Mouse (Mus musculus) A20 (cell line): ENCODE measurements around the gene Ifna15.
"Not testable (repeated sequence)": the region's sequence is repeated elsewhere in the genome, so short reads cannot be mapped to it uniquely, and the experiment has no call there.

Source experiments
- DNase-seq: peaks from one replicate; pipeline ENCODE4 v3.0.0-alpha.2; 2011; ENCODE audit warnings: low read depth, low spot score

The Ifna15 gene

DNA sequence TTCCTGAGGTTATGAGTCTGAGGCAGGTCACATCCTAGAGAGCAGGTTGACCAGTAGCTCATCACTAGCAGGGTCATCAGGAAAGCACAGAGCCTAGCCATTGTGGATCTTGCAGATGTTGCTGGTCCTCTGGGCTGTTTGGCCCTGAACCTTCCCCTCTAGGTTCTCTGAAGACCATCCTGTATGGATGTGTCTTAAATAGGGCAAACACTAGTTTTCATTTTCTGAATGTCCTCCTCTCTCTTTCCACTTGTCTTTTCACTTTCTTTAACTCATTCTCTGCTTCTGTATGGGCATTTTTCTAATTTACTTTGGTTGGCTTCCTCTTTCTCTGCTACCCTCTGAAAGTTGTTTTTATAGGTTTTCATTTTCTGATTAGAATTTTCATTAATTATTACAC is at the start of gene Ifna15:
Gene Ifna15 (minus strand): TSS at position 101 of the 400 bp plus-strand sequence.
- DNase-seq = not testable (repeated sequence)

DNA sequence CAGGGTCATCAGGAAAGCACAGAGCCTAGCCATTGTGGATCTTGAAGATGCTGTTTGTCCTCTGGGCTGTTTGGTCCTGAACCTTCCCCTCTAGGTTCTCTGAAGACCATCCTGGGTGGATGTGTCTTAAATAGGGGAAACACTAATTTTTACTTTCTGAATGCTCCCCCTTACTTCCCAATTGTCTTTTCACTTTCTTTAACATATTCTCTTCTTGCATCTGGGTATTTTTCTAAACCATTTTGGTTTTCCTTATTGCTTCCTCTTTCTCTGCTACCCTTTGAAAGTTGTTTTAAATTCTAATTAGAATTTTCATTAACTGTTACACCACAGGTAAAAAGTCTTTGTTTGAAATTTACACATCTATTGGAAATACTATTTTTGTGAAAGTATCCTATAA is 45.2 kb upstream of the Ifna15 start, which contains the start of gene Ifna12:
Gene Ifna12 (minus strand): TSS at position 101 of the 400 bp plus-strand sequence.
- DNase-seq = no peak

DNA sequence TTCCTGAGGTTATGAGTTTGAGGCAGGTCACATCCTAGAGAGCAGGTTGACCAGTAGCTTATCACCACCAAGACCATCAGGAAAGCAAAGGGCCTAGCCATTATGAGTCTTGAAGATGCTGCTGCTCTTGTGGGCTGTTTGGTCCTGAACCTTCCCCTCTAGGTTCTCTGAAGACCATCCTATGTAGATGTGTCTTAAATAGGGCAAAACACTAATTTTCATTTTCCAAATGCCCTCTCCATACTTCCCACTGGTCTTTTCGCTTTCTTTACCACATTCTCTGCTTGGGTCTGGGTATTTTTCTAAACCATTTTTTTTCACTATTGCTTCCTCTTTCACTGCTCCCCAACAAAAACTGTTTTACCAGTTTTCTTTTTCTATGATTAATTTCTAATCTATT is 34.2 kb upstream of the Ifna15 start, which contains the start of gene Ifna9:
Gene Ifna9 (minus strand): TSS at position 101 of the 400 bp plus-strand sequence.
- DNase-seq = no peak

DNA sequence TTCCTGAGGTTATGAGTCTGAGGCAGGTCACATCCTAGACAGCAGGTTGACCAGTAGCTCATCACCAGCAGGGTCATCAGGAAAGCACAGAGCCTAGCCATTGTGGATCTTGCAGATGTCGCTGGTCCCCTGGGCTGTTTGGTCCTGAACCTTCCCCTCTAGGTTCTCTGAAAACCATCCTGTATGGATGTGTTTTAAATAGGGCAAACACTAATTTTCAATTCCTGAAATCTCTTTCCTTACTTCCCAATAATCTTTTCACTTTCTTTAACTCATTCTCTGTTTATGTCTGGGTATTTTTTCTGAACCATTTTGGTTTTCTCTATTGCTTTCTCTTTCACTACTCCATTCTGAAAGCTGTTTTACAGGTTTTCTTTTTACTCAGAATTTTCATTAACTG is 13.7 kb upstream of the Ifna15 start, which contains the start of gene Ifna14:
Gene Ifna14 (minus strand): TSS at position 101 of the 400 bp plus-strand sequence.
- no peak for DNase-seq

DNA sequence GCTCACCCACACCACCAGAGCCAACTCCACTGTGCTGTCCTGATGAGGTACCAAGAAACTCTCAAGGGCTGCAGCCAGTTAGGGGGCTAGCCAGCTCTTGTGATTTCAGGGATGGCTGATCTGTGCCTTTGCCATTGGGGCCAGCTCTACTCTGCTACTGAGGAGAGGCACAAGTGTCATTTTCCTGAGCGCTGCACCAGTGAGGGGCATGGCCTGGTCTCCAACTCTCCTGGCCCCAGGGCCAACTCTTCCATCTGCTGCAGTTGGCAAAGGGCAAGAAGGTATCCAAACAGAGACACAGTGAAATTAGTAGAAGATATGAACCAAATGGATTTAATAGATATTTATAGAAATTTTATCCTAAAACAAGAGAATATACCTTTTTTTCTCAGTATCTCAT is 3.7 kb upstream of the Ifna15 start:
- no peak for DNase-seq

DNA sequence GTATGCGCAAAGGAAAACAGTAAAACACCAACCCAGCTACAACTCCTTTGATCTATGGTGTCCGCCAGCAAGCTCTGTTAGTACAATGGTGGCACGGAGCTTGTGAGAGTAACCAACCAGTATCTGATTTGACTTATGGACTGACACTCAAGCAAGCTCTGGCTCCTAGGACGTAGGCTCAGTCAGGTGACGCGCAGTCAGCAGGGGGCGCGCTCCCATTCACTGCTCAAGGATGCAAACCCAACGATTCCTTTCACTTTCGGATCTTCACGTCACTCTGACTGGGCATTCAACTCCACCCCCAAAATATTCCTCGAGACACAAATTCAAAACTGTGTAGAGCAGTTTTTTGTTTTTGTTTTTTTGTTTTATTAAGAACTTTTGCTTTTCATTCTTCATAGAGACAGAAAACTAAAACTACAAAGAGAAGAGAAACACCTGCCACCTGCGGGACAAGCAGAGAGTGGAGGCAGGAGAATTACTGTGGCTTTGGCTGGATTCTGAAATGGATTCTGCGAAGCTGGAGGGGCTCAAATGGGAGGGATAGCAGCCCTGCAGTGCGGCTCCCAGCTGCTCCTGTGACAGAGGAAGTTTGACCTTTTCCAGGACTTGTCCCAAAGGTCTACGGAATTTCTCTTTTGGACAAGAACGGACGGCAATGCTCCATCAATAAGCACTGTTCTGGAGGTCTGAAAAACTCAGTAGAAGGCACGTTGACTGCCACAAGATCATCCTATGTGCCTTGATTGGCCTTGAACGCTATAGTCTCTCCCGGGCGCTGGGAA is 7.7 kb downstream of the Ifna15 start:
- DNase-seq = peak; percentile 92

DNA sequence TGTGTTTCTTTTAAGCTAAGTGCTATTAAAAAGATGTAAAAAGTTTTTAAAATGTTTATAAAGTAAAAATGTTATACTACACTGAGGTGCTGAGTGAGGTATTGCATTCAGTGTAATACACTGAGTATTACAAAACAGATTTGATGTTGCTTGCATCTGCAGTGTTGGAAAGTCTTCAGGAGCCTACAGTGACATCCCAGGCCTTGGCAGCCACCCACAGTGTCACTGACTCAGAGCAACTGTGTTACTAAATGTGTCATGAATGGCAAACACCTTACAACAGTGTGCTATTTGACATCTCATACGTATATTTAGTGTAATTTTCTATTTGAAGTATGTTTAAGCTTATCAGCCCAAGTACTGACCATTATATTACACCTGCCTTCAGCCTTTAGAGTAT is 10.1 kb downstream of the Ifna15 start:
- no peak for DNase-seq

DNA sequence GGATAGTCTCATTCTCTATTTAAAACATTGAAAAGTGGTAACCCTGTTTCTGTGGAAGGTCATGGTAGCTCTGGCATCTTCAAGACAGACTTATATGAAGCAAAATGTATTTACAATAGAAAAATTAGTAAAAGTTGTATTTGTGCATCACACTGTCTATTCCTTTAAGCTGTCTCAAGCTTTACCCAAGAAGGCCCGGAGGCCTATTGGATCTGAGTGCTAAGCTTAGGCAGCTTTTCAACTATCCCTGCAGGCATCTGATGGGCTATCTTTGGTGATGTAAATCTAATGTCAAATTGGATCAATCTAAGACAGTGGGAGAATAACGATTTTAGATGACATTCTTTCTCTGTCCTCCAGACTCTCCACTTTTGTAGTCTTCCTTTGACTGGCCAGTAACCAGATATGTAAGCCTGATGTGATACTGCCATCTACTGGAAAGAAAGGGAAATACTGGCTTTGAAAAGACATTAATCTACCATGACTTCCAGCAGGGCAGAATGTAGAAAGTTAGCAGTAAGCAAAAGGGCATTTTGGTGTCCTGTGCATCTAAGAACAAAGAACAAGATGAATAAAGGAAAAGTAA is 14.3 kb downstream of the Ifna15 start:
- DNase-seq = peak; percentile 74

DNA sequence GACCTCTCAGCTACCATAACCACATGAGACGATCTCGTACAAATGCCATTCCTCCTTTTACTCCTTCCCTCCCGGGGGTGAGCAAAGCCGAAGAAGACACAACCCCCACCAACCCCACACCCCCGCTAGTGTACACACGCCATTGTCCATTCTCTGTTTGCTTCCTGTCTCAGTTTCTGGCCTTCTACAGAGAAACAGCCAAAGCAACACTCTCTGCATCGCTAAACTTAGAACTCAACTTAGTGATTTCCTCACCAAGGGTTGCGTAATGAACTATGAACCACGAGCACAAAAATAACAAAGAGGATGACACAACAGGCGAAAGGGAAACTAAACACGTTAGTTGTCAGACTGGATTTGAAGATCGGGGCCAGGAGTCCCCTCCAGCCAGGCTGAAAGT is 20.7 kb downstream of the Ifna15 start:
- peak; percentile 40 for DNase-seq

DNA sequence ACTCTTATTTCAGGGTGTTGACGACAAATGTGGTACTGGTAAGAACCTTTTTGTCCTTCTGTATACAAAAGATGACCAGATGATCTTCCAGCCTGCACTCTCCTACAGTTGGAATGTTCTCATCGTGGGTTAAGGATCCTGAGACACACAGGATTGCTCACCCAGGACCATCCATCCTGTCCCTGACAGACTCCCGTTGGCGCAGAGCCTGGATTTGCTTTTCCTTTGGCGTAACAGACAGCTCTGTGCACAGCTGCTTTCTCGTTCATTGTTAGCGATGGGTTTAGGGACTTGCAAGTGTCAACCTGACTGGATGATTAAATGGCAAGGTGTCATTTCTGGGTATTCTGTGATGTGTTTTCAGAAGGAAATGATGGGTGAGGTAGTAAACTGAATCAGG is 21.4 kb downstream of the Ifna15 start:
- no peak for DNase-seq

DNA sequence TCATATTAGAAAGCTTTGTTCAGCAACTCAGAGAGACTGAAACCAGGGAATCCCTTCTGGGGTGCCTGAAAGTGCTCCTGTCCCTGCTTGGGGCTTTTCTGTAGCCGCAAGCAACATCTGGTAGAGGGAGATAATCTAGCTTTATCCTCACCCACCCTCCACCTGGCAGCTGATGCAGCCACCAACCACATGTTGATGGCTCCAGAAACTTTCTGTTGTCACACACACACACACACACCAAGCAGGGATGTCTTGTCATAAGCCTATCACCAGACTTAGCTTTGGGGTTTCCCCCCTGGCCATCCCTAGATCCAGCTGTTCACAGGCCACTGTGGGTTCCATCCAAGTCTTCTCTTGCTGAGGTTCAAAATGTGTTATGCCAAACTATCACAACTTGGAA is 22.3 kb downstream of the Ifna15 start:
- DNase-seq = no peak

DNA sequence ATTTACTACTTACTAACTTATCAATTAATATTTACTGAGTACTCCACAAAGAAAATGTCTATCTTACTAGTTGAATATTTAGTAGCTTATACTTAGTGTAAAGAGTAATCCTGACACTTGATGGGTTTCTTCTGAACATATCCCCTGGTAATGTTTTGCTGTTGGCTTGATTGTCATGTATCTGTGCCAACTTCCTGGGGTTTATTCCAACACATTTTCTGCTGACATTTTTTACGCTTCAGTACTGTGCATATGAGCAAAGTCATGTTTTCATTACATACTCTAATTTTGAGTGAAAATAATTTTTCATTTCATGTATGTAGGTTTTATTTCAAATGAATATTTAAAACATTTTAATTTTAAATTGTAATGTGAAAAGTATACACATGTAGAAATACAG is 23.1 kb downstream of the Ifna15 start:
- DNase-seq = no peak

DNA sequence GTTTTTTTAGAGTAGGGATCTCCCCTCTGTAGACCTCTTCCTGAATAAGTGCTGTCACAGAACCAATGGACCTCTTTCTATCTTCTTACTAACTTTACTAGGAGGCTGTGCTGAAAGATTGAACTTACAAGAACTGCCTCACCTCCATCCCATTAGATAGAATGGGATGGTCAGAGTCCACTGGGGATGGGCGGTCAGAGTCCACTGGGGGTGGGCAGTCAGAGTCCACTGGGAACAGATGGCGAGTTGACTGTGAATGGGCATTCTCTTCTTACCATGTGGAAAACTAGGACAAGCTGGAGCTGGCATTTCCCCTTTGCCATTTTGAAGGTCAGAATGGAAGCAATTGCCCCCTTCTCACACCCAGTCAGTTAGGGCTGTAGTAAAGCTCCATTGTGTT is 24.5 kb downstream of the Ifna15 start:
- DNase-seq = no peak

DNA sequence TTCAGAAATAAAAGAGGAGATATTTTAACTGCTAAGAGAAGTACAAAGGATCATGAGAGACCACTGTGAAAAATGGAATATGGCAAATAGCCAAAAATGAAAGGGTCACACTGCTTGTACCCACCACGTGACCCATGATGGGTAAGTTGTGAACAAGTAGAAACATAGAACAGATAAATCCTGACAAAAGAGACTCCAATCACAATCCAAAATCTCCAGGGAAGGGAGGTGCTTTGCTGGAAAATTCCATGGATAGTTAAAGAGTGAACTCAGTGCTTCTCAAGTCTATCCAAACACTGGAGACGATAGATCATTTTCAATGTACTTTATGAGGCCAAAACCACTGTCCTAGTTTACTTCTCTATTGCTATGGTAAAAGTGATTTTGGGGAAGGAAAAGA is 27.2 kb downstream of the Ifna15 start:
- no peak for DNase-seq

DNA sequence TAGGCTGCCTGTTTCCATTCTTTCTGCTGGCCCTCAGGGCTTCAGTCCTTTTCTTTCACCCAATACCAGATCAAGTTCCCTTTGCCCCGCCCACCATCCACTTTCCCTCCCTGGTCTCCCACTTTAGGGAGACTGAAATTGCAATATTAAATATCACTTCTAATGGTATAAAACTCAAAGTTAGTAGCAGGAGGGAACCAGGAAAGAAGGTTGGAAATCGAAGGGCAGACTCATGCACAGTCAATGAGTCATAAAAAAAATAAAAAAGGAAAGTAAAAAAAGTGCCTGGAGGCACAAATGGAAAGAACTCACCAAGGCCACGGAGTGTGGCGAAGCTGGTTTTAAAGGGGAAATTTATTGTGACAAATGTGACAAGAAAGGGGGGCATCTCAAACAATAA is 27.8 kb downstream of the Ifna15 start:
- DNase-seq = no peak

DNA sequence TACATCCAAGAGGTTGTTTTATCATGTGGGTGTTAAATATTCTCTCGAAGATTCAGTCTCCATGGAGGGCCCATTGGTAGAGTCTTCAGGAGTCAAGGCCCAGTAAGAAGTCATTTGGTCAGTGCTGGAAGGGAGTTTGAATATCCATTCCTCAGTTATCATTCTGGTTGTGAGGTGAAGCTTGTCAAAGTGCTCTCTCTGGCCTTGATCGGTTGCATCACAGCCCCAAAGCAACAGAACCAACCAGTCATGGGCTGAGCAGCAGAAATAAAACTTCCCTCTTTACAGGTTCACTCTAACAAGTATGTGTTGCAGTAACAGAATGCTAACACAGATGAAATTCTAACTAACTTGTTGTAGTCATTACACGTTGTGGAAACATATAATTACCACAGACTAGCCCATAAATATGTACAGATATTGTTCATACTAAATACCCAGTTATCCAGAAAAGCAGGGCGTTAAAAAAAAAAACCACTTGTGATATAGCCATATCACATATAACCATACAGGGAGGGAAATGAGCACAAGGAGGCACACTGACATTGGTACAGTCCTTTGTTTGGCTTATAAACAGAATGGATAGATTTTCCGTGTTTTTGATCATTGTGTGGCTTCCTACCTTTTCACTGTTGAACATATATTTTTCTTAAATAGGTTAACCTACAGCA is 31.5 kb downstream of the Ifna15 start:
- DNase-seq = no peak

DNA sequence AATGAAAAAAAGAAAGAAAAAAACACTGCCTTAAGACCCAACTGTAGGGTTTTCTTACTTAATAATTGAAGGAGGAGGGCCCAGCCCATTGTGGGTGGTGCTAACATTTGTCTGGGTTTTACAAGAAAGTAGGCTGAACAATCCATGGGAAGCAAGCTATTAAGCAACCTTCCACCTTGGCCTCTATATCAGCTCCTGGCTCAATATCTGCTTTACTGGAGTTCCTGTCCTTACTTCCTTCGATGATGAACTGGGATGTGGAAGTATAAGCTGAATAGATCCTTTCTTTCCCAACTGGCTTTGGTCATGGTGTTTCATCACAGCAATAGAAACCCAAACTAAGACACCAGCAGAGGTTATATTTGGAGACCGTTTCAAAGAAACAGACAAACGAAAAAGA is 32.7 kb downstream of the Ifna15 start:
- no peak for DNase-seq

DNA sequence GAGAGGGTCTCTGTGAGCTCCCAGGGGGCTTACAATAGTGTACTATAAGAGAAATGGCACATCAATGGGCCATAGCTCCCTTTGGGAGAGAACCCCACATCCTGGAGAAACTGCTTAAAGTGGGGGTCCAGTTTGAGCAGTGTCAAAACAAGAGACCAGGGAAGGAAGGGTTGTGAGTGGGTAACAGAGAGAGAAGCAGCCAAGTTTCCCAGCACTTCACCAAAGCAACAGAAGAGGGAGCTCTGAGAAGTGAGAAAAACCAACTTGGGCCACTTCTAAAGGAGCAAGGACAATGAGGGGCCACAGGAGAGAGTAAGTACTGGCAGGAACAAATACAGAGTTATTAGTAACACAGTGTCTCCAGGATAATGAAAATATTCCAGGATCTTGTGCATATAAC is 34.8 kb downstream of the Ifna15 start:
- DNase-seq = peak; percentile 24

DNA sequence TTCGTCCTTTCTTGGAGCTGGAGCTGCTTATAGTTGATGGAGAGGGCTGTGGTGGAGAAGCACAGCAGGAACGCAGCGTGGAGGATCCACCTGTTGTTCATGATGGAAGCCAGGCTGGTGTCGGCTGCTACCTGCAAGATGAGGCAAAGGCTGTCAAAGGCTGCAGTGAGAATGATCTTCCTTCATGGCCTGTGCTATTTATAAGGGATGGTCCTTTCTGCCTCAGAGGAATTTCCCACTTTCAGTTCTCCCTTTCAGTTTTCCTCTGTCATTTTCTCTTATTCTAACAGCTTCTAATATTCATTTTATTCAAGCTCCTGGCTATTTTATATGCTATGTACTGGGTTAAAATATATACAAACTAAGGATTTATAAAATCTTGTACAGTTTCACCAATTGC is 35.4 kb downstream of the Ifna15 start, which contains the start of gene Ifnb1:
Gene Ifnb1 (minus strand): TSS at position 101 of the 400 bp plus-strand sequence.
- DNase-seq = no peak

DNA sequence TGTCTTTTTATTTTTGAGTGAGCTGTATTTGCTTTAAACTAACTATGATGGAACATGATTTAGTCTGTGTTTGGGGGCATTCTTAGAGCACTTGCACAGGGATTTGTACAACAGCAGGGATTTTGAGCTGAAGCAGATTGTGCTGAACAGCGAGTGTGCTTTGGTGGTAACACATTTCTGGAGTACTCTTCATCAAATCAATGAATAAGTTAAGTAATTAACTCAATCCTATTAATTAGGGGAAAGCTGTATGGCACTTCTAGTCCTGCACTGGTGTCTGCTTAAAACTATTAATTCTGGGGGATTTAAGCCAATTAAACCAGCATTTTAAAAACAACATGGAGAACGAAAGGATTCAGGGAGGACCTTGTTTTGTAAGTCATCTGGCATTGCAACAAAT is 40.1 kb downstream of the Ifna15 start:
- no peak for DNase-seq

DNA sequence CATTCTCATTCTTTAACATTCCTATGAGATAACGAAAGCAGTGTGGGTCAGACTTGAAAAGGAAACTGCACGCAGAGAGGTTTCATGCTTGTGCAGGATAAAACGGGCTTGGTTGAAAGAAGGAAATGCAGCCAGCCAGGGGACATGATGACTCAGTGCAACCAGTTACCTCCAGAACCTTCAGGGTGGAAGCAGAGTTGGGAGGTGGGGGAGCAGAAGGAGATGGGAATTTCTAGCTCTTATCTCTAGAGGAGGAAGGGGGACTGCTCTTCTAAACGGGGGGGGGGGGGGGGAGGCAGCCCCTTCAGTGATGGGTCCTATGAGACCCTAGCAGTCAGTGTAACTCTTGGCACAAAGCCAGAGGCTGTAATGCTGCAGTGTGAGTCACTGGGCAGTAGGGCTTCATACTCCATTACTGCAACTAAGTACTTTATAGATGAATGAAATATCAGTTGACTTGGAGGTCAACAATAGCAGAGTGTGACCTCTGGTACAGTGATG is 42.3 kb downstream of the Ifna15 start:
- DNase-seq = no peak

DNA sequence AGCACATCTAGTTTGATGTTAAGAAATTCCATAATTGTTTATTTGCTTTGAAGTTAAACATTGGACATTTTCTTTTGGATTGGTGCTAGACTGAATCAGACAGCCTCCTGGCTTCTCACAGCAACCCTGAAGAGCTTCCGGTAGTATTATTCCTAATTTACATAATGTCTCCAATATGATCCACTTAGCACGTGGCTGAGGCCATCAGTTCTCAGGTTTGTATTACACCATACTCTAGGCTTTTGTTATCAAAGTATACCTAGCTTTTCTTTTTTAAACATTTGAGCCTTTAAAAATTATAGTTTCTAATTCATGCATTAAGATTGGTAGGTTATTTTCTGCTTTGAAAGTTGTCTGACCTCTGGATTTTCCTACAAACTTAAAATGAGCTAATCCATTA is 42.8 kb downstream of the Ifna15 start:
- DNase-seq = no peak
